Mouse (Mus musculus) T-helper 2 cell (primary cell): ENCODE data around the gene Atp8a1.

Source experiments
- in situ Hi-C: fragments of 300-600 bp; cut with MboI, MseI; formaldehyde crosslinking; loops from one replicate; pipeline ENCODE4 v1.15.1; 2025; ENCODE audit warnings: high pct_unique_total_duplicates

Atp8a1 gene

DNA sequence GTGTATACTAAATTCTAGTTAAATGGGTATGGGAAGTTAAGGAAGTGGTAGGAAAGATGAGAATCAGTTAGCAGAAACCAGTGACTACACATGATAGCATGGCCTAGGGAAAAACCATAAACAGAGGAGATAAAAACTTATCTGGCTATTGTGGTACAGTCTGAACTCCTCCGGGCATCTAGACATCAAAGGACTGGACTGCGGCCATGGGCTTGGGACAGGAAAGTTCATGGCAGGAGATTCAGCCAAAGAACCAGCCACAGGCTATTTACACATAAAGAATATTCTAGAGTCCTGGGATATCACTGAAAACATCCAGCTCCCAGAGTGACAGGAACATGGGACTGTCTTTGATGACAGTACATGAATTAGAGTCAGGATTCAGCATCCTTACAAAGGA is 73.0 kb downstream of the Atp8a1 start:
- in situ Hi-C loops, result no loop called here

- in situ Hi-C loops, result no loop called here
These were observed 78.5 kb downstream of the Atp8a1 start for GRCm38 (mm10) chr5:67768708-67769107.

DNA sequence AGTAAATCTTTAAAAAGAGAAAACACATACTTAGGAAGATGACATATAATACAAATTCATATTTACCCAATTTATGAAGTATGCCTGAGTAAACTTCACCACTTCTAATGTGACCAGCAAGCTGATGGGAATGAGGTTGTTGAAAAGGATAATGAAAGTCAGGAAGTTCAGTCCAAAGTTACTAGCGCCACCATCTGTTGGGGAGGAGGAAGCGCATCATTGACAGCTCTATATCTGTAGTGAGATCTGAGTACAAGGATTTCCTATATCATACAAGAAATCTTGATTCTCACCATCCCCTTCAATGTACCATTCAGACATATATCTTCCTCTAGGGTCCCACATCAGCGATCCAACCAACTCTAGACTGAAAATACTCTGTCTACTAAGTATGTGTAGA is 82.4 kb downstream of the Atp8a1 start:
- in situ Hi-C loops, result no loop called here

DNA sequence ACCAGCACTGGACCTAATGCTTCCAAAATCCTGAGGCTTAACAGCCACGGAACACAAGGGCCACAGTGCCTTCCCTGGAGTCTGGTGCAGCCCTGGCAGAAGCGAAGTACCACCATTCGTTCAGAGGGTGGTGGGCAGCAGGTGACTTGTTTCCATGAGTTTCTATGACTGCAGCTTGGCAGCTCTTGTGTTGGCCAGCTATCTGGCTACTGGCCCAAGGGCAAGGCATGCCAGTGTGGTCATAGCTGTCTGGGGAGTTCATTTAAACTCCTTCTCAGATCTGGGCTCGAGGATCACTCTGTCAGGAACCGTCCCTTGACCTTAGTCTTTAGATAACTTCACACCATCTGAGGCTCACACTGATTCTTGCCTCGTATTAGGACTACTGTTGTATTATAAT is 89.1 kb downstream of the Atp8a1 start:
- in situ Hi-C loops, result no loop called here

- in situ Hi-C loops, result no loop called here
These were observed 91.1 kb downstream of the Atp8a1 start for GRCm38 (mm10) chr5:67756138-67756537.

GRCm38 (mm10) chr5:67753057-67753456 is 94.2 kb downstream of the Atp8a1 start:
- in situ Hi-C loops, result loop anchor here (5.0 kb wide), 1 partner anchor 259 kb away; no protein-coding TSS in a partner anchor

GRCm38 (mm10) chr5:67752629-67753028 is 94.6 kb downstream of the Atp8a1 start:
- in situ Hi-C loops, result loop anchor here (5.0 kb wide), 1 partner anchor 260 kb away; no protein-coding TSS in a partner anchor

GRCm38 (mm10) chr5:67752007-67752406 is 95.2 kb downstream of the Atp8a1 start:
- in situ Hi-C loops, result loop anchor here (5.0 kb wide), 1 partner anchor 260 kb away; no protein-coding TSS in a partner anchor

- in situ Hi-C loops, result no loop called here
These were observed 108.0 kb downstream of the Atp8a1 start for GRCm38 (mm10) chr5:67739261-67739660.

DNA sequence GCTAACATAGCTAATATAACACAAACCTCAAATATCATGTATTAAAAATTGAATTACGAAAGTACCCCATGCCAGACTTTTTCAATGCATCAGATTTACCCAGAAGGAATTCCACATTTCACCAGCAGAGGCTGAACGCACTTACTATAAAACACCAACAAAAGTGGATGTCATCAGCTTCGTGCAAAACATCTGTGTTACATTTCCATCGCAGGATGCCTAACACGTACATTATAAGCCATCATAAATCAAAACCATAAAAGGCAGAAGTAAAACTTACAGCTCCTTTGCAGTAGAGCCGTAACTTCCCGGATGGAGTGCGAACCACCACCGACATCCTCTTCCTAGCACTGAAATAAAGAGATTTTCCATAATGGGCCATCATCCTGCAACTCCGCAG is 109.1 kb downstream of the Atp8a1 start:
- in situ Hi-C loops, result no loop called here

GRCm38 (mm10) chr5:67735771-67736170 is 111.5 kb downstream of the Atp8a1 start:
- in situ Hi-C loops, result no loop called here

- in situ Hi-C loops, result no loop called here
These were observed 113.5 kb downstream of the Atp8a1 start for GRCm38 (mm10) chr5:67733551-67734258.

DNA sequence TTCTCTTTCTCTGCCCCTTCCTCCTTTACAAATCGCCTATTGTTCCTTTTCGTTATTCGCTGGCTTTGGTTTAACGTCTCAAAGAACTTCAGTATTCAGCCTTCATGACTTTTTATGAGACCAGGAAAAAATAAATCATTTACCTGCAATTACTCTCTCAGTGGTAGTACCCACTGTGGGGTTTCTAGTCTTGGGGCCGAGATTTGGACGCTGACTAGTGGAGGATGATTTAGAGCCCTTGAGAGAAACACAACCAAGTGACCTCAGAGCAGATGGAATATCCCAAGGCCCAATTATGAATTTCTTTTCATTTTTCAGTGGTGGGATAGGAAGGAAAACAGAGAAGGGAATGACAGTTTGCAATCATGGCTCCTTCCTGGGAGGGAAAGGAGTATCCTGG is 114.1 kb downstream of the Atp8a1 start:
- in situ Hi-C loops, result no loop called here

DNA sequence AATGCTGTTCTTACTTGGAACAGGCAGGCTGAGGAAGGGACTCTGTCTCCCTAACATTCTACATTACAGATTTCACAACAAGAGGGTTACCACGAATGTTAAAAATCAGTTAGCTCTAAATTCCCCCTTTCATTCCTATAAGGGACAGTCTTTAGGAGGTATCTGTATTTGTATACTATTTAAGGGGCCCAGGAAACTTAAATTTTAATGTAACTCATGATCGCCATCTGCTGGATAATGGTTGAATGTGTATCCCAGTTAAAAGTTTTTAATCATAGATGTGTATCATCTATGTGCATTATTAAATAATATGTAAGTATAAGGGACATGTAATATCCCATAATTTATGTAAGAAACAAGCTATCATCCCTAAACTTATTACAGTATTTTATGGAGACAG is 119.5 kb downstream of the Atp8a1 start:
- in situ Hi-C loops, result no loop called here

DNA sequence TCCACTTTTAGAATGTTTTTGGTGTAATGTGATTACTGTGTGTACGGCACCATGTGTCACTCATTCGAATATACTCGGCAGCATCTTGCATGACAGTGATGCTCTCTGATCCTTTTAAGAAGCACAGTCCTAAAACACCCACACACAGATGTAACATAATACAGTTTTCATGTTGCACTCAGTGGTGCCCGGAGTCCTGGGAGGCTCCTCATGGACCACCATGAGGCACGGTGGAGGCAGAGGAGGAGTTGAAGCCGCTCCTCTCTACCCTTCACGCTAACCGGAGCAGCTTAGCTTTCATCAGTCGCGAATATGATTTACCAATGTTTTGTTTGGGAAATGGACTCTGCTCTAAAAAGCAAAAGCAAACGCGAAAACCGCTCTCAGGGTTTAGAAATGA is 120.4 kb downstream of the Atp8a1 start:
- in situ Hi-C loops, result no loop called here

- in situ Hi-C loops, result no loop called here
These were observed 145.6 kb downstream of the Atp8a1 start for GRCm38 (mm10) chr5:67701641-67702040.

GRCm38 (mm10) chr5:67699418-67699817 is 147.8 kb downstream of the Atp8a1 start:
- in situ Hi-C loops, result no loop called here

DNA sequence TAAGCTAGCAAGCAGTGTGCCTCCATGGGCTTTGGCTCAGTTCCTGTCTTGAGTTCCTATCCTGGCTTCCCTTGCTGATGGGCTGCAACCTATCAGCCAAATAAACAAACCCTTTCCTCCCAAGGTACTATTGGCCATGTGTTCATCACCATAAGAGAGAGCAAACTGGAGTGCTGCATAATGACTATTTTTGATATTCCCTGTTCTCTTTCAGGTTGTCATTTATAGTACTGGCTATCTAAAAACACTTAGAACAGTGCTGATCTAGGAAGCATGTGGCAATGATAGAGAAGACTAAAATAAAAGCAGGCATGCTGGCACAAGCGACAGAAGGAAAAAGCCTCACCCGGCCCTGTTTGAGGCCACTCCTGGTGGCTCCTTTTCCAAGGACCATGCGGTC is 149.1 kb downstream of the Atp8a1 start:
- in situ Hi-C loops, result no loop called here

GRCm38 (mm10) chr5:67696741-67697596 is 150.3 kb downstream of the Atp8a1 start:
- in situ Hi-C loops, result no loop called here

- in situ Hi-C loops, result no loop called here
These were observed 152.1 kb downstream of the Atp8a1 start for GRCm38 (mm10) chr5:67695055-67695710.

DNA sequence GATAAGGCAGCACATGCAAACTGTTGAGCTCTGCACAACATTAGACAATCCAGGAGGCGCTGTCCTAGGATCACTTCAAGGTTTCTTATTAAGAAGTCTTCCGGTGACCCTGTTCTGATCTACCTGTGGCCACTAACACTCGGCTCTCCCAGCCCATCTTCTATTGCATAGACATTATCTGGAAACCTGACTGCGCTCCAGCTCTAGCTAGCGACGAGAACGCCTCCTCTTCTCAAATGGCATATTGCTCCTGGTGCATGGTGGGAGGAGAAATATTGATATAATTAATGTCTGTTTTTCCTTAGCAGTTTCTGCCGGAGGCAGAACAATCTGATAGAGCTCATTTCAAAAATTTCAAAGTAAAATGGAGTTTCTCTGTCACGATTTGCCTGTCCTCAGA is 156.9 kb downstream of the Atp8a1 start:
- in situ Hi-C loops, result no loop called here

- in situ Hi-C loops, result no loop called here
These were observed 159.2 kb downstream of the Atp8a1 start for GRCm38 (mm10) chr5:67688001-67688400.
